Mouse (Mus musculus) NIH3T3 (cell line): ENCODE measurements at regions not wholly inside any gene's neighbourhood (a gene's known extent, or its start where the extent isn't known, plus 50 kb on each side); places are given as distances from the start of the nearest gene placed in this dataset.
A peak's percentile ranks its signal among the peaks of the same experiment; 100 is the strongest.
"Not testable (repeated sequence)": the region's sequence is repeated elsewhere in the genome, so short reads cannot be mapped to it uniquely, and the experiment has no call there.

Experiments used
- DNase-seq: peaks from one replicate; pipeline ENCODE4 v3.0.0-alpha.2; 2012; ENCODE audit warnings: low read depth

- peak; percentile 2 for DNase-seq
Observed at GRCm38 (mm10) chr4:146263038-146263685, 106.5 kb downstream of the Zfp600 start.

- not testable (repeated sequence) for DNase-seq
Observed at GRCm38 (mm10) chr4:146263790-146264189, 107.2 kb downstream of the Zfp600 start.

DNA sequence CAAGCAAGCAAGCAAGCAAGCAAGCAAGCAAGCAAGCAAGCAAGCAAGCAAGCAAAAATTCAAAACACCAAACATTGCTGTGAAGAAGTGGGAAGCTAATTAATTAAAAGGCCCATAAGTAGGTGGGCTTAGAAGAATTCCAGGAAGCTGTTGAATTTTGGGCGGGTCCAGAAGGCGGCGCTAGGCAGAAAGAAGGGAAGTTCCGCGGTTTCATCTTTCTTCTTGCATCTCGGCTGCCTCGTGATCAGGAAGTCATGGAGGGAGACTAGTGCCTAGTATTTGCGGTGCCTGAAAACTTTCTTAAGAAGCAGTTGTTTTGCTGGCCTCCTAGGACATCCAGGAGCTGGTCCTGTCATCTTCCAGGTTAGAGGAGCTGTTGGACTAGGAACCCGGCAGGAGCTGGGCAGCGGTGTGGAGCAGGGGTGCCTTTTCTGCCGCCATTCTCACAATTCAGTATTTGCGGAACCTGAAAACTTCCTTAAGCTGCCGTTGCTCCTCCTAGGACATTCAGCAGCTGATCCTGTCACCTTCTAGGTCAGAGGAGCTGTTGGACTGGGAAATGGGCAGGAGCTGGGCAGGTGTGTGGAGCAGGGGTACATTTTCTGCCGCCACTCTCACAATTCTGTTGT, 113.6 kb downstream of the Zfp600 start:
- DNase-seq: not testable (repeated sequence)
